Mouse (Mus musculus) heart, embryonic 13.5 days (tissue): Measurements from ENCODE around the gene Rgs13. TPM values are rescaled to one million over a fixed set of nuclear protein-coding genes. Genes with fewer than 3 reads are reported as not detected.
"Not testable (repeated sequence)": the region's sequence is repeated elsewhere in the genome, so short reads cannot be mapped to it uniquely, and the experiment has no call there.

Experiments used
- ATAC-seq: fragments of 200-750 bp; cut with Nextera tagmentation; 2 replicates; pipeline ENCODE4 v1.8.0; 2017; ENCODE audit warnings: moderate TSS enrichment; ENCODE audit not compliant: insufficient number of reproducible peaks, low FRiP score, low TSS enrichment; ENCODE audit errors: extremely low read depth
- H3K27ac ChIP-seq: fragments of 300-500 bp; sonication (generic); replicated peaks from 2 replicates; pipeline ENCODE4 v1.5.1; 2015; ENCODE audit warnings: moderate library complexity, mild to moderate bottlenecking, inconsistent platforms
- H3K27me3 ChIP-seq: fragments of 300-500 bp; sonication (generic); replicated peaks from 2 replicates; pipeline ENCODE4 v1.6.1; 2015; ENCODE audit warnings: mild to moderate bottlenecking, inconsistent platforms
- H3K36me3 ChIP-seq: fragments of 300-500 bp; sonication (generic); 2 replicates; pipeline ENCODE4 v1.6.1; 2015; ENCODE audit warnings: mild to moderate bottlenecking, inconsistent platforms
- H3K4me1 ChIP-seq: fragments of 300-500 bp; sonication (generic); 2 replicates; pipeline ENCODE4 v1.6.1; 2015; ENCODE audit warnings: inconsistent platforms
- H3K4me2 ChIP-seq: fragments of 300-500 bp; sonication (generic); 2 replicates; pipeline ENCODE4 v1.6.1; 2015; ENCODE audit warnings: inconsistent platforms, mild to moderate bottlenecking, moderate library complexity
- H3K4me3 ChIP-seq: fragments of 300-500 bp; sonication (generic); 2 replicates; pipeline ENCODE4 v1.5.1; 2015; ENCODE audit warnings: moderate library complexity, mild to moderate bottlenecking, inconsistent platforms
- H3K9ac ChIP-seq: fragments of 300-500 bp; sonication (generic); 2 replicates; pipeline ENCODE4 v1.6.1; 2015; ENCODE audit warnings: inconsistent platforms, mild to moderate bottlenecking, moderate library complexity
- H3K9me3 ChIP-seq: fragments of 300-500 bp; sonication (generic); 2 replicates; pipeline ENCODE4 v1.6.1; 2016; ENCODE audit warnings: inconsistent platforms
- WGBS: fragments of 180-500 bp; shearing (Covaris S2); methylation state at CpG from one replicate; pipeline ENCODE4 v1.1.7; 2015; ENCODE audit warnings: mixed read lengths; 5-methylcytosine and 5-hydroxymethylcytosine counted together
- polyA plus RNA-seq: library from polyadenylated mRNA; unstranded; fragments of >200 nt; fragmentation: Nextera tagmentation; extraction: Ambion mirVana; gene quantifications from 2 replicates; pipeline ENCODE4 v1.2.1, GENCODE M21; 2015

Gene Rgs13
- polyA plus RNA-seq, 1 experiment from 2014 or later, result not detected

GRCm38 (mm10) chr1:144151401-144152183, 25.6 kb downstream of the Rgs13 start:
- ATAC-seq, result no peak
- H3K27me3 ChIP-seq, result no peaks in the 10 kb centered on the region
- no peaks in the 10 kb centered on the region for H3K9me3 ChIP-seq
- 72% methylated on average over 5 of the region's 5 CpGs for WGBS
- H3K4me3 ChIP-seq, result no peak overlapping the region
- H3K27ac ChIP-seq, result no peak overlapping the region
- H3K9ac ChIP-seq, result no peak overlapping the region
- no peaks in the 10 kb centered on the region for H3K36me3 ChIP-seq
- no peaks in the 10 kb centered on the region for H3K4me1 ChIP-seq
- no peak overlapping the region for H3K4me2 ChIP-seq

DNA sequence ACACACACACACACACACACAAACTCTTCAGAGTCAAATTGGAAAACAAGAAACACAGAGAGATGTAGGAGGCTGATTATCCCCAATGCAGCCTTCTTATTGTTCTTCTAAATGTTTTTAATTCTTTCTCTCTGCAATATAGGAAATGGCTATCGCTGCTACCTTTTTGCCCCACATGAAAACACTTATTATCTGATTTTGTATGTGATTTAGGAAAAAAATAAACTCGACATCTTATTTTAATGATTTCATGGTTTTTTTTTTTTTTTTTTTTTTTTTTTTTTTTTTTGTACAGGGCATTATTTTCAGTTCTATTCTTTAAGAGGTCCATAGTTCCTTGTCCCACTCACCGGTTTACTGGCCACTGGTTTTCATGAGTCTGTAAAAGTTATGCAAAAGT, 27.2 kb downstream of the Rgs13 start:
- Histone ChIP-seq H3K9ac (no peak overlapping the region), H3K4me3 (no peak overlapping the region), H3K4me2 (no peak overlapping the region), H3K9me3 (no peaks in the 10 kb centered on the region), H3K4me1 (no peaks in the 10 kb centered on the region), H3K27me3 (no peaks in the 10 kb centered on the region), H3K36me3 (no peaks in the 10 kb centered on the region), H3K27ac (no peak overlapping the region)
- WGBS, result 70% methylated on average over 3 of the region's 3 CpGs
- ATAC-seq, result no peak

- not testable (repeated sequence) for H3K4me1 ChIP-seq, H3K4me2 ChIP-seq, H3K36me3 ChIP-seq, ATAC-seq, H3K4me3 ChIP-seq, H3K9me3 ChIP-seq, H3K27ac ChIP-seq, H3K9ac ChIP-seq, H3K27me3 ChIP-seq
- WGBS, result 58% methylated on average over 2 of the region's 2 CpGs
Measured at GRCm38 (mm10) chr1:144141398-144141797, 35.8 kb downstream of the Rgs13 start.

DNA sequence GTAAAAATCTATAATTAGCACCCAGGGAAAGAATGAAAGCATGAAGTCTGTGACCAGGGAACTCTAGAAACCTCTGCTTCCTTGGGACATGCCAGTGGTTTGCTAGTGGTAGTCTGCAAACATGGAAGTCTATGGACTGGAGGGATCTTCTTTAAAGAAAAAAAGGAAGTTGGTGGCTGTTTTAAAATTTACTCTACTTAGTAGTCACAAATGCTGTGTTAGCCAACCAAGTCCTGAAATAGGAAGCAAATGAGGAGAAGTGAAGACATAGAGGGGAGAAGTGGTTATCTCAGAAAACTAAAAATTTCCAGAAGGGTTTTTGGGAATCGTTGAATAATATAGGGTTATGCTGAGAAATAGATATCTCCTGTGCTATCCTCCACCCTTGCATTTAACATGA, 37.3 kb downstream of the Rgs13 start:
- Histone ChIP-seq H3K27me3 (no peaks in the 10 kb centered on the region), H3K9ac (no peak overlapping the region), H3K27ac (no peak overlapping the region), H3K9me3 (no peaks in the 10 kb centered on the region), H3K4me2 (no peak overlapping the region), H3K4me3 (no peak overlapping the region), H3K36me3 (no peaks in the 10 kb centered on the region), H3K4me1 (no peaks in the 10 kb centered on the region)
- ATAC-seq, result no peak
- WGBS, result 86% methylated on average over 1 of the region's 1 CpGs

- Histone ChIP-seq H3K27me3 (no peaks in the 10 kb centered on the region), H3K36me3 (no peaks in the 10 kb centered on the region), H3K9ac (no peak overlapping the region), H3K27ac (no peak overlapping the region), H3K9me3 (no peaks in the 10 kb centered on the region), H3K4me1 (no peaks in the 10 kb centered on the region), H3K4me3 (no peak overlapping the region), H3K4me2 (no peak overlapping the region)
- WGBS, result 66% methylated on average over 7 of the region's 7 CpGs
- no peak for ATAC-seq
Measured at GRCm38 (mm10) chr1:144127965-144128364, 49.2 kb downstream of the Rgs13 start.

DNA sequence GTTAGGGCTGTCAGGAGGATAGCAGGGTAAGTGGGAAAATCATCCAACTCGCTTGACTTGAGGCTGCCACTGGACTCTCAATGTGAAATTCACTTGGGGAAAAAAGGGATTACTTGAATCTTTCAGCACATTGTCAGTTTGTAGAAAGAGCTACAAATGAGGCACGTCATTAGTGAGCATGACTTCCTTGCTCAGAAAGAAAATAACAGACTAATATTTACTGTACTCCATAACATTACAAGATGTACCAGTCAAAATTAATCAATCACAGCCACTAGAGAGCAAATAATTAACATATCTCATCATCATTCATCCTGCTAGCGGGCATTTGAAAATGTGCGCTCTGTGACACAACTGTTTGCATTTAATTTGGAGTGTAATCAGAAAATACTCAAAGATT, 57.1 kb downstream of the Rgs13 start:
- H3K27ac ChIP-seq, result no peak overlapping the region
- no peaks in the 10 kb centered on the region for H3K4me1 ChIP-seq
- H3K9ac ChIP-seq, result no peak overlapping the region
- no peaks in the 10 kb centered on the region for H3K27me3 ChIP-seq
- H3K4me2 ChIP-seq, result no peak overlapping the region
- no peaks in the 10 kb centered on the region for H3K9me3 ChIP-seq
- no peak for ATAC-seq
- H3K4me3 ChIP-seq, result no peak overlapping the region
- 67% methylated on average over 4 of the region's 4 CpGs for WGBS
- H3K36me3 ChIP-seq, result no peaks in the 10 kb centered on the region

GRCm38 (mm10) chr1:144119456-144119855, 57.7 kb downstream of the Rgs13 start:
- 55% methylated on average over 2 of the region's 2 CpGs for WGBS
- Histone ChIP-seq H3K27me3 (no peaks in the 10 kb centered on the region), H3K4me2 (no peak overlapping the region), H3K9ac (no peak overlapping the region), H3K4me3 (no peak overlapping the region), H3K9me3 (no peaks in the 10 kb centered on the region), H3K4me1 (no peaks in the 10 kb centered on the region), H3K27ac (no peak overlapping the region), H3K36me3 (no peaks in the 10 kb centered on the region)
- ATAC-seq, result no peak

GRCm38 (mm10) chr1:144115848-144116727, 61.1 kb downstream of the Rgs13 start:
- 74% methylated on average over 6 of the region's 6 CpGs for WGBS

DNA sequence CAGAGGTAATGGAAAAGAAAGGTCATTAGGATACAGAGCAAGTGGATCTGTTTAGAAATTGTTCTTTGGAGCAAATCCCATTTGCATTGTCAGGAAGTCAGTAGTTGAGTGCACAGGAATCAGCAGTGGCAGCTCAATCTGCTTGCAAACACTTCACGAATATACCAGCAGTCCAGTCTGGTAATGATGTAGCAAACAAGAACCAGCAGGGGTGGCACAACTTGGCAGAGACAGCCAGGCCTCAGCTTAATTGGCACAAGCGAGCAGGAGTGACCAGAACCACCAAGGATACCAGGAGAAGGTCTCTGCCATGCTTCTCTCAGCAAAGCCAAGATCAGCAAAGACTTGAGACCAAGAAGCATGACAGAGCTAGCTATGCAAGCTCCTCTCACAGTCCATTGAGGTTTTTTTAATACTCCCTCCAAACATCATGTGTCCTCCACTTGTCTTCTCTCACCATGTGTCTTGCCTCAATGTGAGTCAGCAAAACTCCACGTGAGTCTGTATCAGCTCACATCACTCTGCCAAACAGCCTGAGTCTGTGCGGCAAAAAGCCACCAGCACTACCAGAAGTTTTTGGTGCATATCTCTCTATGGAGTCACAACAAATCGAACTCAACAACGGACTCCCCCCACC, 63.6 kb downstream of the Rgs13 start:
- Histone ChIP-seq H3K4me3 (no peak overlapping the region), H3K4me1 (no peaks in the 10 kb centered on the region), H3K9ac (no peak overlapping the region), H3K27ac (no peak overlapping the region), H3K4me2 (no peak overlapping the region), H3K36me3 (no peaks in the 10 kb centered on the region), H3K9me3 (no peaks in the 10 kb centered on the region), H3K27me3 (no peaks in the 10 kb centered on the region)
- ATAC-seq, result no peak
- 70% methylated on average over 6 of the region's 6 CpGs for WGBS

More at GRCm38 (mm10) chr1:144115848-144116727, 61.1 kb downstream of the Rgs13 start:
- Histone ChIP-seq H3K36me3 (no peaks in the 10 kb centered on the region), H3K4me1 (no peaks in the 10 kb centered on the region), H3K9me3 (no peaks in the 10 kb centered on the region), H3K9ac (no peak overlapping the region), H3K27me3 (no peaks in the 10 kb centered on the region), H3K4me3 (no peak overlapping the region), H3K27ac (no peak overlapping the region), H3K4me2 (no peak overlapping the region)
- ATAC-seq, result no peak

DNA sequence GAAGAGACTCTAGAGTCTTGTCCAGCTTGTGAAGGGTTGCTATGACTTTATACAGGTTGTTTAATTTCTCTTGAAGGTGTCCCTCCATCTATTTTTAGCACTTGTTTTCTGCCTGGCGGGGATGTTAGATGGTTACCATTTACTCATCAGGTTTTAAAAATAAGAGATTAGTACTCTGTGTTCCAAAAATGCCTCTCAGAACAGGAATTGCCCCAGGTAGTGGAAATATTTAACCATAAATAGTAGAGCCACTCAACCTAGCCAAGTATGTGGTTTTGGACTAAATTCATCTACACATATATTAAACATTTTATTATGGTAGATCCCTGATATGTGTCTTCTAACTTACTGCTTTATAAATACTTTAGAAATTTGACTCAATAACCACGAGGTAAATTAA, 64.2 kb downstream of the Rgs13 start:
- Histone ChIP-seq H3K36me3 (no peaks in the 10 kb centered on the region), H3K27me3 (no peaks in the 10 kb centered on the region), H3K9ac (no peak overlapping the region), H3K4me2 (no peak overlapping the region), H3K4me3 (no peak overlapping the region), H3K9me3 (no peaks in the 10 kb centered on the region), H3K27ac (no peak overlapping the region), H3K4me1 (no peaks in the 10 kb centered on the region)
- no peak for ATAC-seq
- WGBS, result 52% methylated on average over 2 of the region's 2 CpGs

DNA sequence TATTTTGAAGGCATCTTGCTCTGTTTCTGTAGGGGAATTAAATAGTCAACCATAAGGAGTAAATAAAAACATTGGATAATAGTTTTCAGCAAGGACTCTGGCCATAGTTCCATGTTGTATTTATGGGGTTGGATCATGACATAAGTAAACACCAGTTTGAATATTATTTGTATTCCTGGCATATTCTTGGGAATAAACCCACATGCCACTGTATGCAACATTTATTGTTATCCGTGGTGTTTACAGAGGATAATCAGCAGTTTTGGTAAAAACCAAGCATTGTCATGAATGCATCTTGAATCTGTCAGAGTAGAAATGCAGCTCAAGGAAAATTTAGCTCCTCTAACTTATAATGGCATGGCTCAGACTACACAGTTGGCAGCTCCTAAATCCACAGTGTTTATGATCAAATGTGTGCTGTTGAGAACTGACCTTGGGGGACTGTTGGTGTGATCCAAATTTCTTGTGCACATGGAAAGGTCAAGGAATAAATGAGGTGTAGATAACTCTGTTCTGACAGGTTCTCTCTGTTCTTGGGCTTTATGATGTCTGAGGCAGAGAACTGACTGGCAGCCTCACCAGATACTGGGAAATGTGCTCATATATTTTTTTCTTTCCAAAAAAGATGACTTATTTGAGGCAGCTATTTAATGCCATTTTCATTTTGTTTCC, 78.4 kb downstream of the Rgs13 start:
- 44% methylated on average over 1 of the region's 1 CpGs for WGBS
- Histone ChIP-seq H3K27me3 (no peaks in the 10 kb centered on the region), H3K36me3 (no peaks in the 10 kb centered on the region), H3K4me1 (peaks cover 5% of the 10 kb centered on the region), H3K27ac (no peak overlapping the region), H3K9me3 (no peaks in the 10 kb centered on the region), H3K4me3 (no peak overlapping the region), H3K9ac (no peak overlapping the region), H3K4me2 (no peak overlapping the region)
- ATAC-seq, result no peak
